Mouse (Mus musculus): ENCODE results near the gene Gm21981.
A peak's percentile ranks its signal among the peaks of the same experiment; 100 is the strongest.

Gene Gm21981

DNA sequence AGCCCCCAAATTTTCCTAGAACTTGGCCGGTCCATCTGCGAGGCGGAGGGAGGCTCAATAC, at the start of gene Gm21981:
Gm21981 (minus strand) TSS at position 14 of the 61 bp plus-strand sequence.
- DNase-seq (ENCODE audit: low spot score in 2 of 2) = no peak

- peak in 1 of 2 experiments; percentile 33 for DNase-seq (ENCODE audit: low spot score in 2 of 2)
These were observed 48.9 kb upstream of the Gm21981 start for GRCm38 (mm10) chr17:47742991-47743734.

- no peak for DNase-seq (ENCODE audit: low spot score in 2 of 2)
These were observed 45.9 kb upstream of the Gm21981 start for GRCm38 (mm10) chr17:47740186-47740585.

- peak; percentile 20 to 24 for DNase-seq (ENCODE audit: low spot score in 2 of 2)
These were observed 44.9 kb upstream of the Gm21981 start for GRCm38 (mm10) chr17:47738879-47739798.

GRCm38 (mm10) chr17:47738066-47738878, 44.0 kb upstream of the Gm21981 start:
- peak; percentile 40 to 48 for DNase-seq (ENCODE audit: low spot score in 2 of 2)

- peak; percentile 32 to 44 for DNase-seq (ENCODE audit: low spot score in 2 of 2)
These were observed 43.2 kb upstream of the Gm21981 start for GRCm38 (mm10) chr17:47737271-47738065.

DNA sequence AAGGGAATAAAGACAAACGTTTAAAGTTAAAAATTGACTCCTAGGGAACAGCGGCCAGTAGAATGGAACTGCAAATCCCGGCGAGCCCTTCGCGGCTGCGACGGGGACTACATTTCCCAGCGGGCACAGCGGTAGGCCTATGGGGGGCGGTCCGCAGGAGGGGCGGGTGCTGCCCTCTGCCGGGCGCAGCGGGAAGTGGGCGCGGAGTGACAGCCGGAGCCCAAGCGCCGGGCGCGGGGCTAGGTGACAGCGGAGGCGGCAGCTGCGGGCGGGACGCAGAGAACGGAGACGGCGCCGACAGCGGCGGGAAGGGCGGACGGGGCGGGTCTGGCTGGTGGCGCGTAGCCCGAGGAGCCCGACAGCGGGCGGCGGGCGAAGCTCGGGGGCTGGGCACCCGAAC, 42.6 kb upstream of the Gm21981 start, which contains the start of gene Tfeb:
Tfeb (plus strand) TSS at position 175 of the 400 bp plus-strand sequence.
- DNase-seq (ENCODE audit: low spot score in 2 of 2) = peak; percentile 93 to 99

DNA sequence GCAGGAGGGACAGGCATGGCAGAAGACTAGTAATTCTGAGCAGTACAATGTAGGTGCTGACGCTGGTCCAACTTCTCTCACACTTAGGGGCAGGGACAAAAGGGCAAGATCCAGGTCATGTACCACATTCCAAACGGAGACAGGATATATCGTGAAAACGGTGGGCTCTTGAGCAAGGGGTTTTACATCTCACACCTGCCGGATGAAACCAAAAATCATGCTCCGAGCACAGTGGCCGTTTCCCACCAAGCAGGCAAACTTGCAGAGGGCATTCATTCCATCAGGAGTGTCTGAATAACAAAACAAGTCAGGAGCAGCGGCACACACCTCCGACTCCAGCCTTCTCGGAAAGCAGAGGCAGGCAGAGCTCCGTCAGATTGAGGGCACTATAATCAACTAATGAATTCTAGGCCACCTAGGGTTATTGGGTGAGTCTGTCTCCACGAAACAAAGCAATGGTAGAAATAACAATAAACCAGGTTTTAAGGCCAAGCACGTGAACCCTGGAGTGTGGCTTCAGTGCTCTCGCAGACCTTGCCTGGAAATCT, 41.4 kb upstream of the Gm21981 start:
- no peak for DNase-seq (ENCODE audit: low spot score in 2 of 2)

DNA sequence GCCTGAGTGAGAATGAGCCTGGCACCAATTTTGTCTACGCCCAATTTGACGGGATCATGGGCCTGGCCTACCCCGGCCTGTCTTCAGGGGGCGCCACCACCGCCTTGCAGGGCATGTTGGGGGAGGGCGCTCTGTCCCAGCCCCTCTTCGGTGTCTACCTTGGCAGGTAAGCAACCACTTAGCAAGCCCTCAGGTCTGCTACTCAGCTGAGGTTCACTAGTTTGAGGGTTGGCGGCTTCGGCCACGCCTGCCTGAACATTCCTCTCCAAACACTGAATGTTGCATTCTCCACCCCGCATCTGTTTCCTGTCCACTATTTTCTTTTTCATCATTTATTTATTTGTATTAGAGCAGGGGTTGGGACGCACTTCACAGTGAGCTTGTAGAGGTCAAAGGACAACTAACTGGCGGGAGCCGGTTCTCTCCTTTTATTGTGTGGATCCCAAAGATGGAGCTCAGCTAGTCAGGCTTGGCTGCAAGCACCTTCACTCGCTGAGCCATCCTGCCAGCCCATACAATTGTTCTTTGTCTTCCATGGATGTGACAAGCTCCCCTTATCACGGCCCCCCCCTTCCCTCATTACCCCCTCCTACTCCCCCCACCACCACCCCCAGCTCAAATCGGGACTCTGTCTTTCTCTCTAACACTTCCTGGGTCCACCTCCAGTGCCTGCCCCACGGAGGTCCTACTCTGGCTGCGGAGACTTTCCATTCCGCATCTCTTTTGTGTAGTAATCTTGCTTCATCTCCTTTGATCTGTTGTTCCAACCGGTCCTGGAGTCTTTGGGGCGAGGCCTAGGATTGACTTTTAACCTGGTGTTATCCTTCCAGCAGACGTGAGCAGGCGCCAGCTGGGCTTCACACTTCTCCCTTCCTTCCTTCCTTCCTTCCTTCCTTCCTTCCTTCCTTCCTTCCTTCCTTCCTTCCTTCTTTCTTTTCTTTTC, 36.6 kb upstream of the Gm21981 start:
- no peak for DNase-seq (ENCODE audit: low spot score in 2 of 2)

- no peak for DNase-seq (ENCODE audit: low spot score in 2 of 2)
These were observed 32.3 kb upstream of the Gm21981 start, which contains the start of gene Pgc for GRCm38 (mm10) chr17:47726566-47726965. Gene Pgc (plus strand): TSS chr17:47726842.

DNA sequence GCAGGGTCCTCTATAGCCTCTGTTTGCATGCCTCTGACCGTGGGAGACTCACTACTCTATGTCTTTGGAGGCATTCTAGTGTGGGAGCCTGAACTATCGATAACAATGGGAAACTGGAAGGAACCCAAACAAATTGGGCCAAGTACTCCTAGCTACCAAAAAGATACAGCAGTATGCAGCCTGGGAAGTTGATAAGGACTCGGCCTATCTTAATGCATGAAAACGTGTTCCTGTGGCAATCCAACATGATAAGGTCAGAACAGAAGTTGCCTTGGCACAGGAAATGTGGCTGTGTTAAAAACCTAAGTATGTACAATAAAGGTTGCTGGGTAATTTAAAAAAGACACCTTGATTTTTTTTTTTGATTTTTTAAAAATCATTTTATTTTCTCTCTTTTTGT, 26.9 kb upstream of the Gm21981 start:
- no peak for DNase-seq (ENCODE audit: low spot score in 2 of 2)

DNA sequence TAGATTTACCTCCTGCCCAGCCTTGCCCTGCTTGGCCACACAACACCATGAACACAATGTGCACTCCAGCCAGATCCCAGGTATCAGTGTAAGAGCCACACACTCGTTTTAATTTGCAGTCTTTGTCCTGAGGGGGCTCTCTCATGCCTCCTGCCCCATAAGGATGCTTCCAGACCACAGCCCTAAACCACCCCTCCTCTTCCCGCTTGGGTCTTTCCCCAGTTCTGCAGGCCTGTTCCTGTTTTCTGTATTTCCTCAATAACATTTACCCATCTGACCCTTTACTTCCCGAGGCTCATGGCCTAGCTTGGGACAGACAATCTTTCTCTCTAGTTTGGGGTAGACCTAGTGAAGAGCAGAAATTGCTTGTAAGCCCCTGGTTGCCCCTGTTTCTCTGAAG, 20.8 kb upstream of the Gm21981 start:
- no peak for DNase-seq (ENCODE audit: low spot score in 2 of 2)

DNA sequence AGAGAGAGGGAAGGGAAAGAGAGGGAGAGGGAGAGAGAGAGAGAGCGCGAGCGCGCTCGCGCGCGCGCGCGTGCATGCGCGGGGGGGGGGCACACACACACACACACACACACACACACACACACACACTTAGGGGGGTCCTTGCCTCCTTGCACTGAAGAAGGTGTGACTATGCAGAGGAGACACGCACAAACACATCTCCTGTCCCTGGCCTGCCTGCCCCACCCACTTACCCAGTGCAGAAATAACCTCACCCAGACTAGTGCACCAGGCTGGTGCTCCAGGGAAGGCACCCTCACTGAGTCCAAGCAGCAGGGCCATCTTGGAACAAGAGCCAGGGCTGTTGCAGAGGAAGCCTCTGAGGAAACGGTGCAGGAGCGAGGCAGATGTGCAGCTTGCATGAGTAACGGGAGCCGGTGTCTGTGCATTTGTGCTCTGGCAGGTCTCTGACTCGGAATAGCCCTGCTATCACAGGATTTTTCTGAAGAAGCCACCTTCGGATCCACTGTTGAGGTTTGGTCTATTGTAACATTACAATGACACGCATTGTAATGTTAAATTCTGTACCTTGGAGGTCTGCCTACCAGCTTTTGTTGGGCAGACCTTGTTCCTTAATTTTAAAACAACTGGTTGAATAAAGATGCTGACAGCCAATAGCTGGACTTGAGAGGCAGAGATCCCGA, 18.8 kb upstream of the Gm21981 start:
- no peak for DNase-seq (ENCODE audit: low spot score in 2 of 2)

GRCm38 (mm10) chr17:47711883-47712282, 17.6 kb upstream of the Gm21981 start:
- DNase-seq (ENCODE audit: low spot score in 2 of 2) = no peak

GRCm38 (mm10) chr17:47710036-47710435, 15.8 kb upstream of the Gm21981 start:
- DNase-seq (ENCODE audit: low spot score in 2 of 2) = no peak

GRCm38 (mm10) chr17:47708972-47709371, 14.7 kb upstream of the Gm21981 start:
- DNase-seq (ENCODE audit: low spot score in 2 of 2) = no peak

DNA sequence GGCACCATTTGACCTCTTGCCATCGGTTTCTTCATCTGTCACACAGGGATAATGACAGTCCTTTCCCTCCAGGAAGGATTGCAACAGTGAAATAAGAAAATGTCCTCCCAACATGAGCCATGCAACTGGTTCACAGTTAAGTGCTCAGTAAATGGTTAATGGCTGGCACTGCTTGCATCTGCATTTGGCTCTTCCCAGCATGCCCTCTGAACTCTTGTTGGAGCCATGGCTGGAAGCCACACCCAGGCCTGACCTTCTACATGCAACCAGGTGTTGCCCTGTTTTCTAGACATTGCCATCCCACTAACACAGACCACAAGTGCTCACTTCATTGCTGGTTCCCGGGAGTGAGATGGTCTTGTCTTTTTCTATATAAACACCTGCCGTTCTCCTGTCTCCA, 13.7 kb upstream of the Gm21981 start:
- DNase-seq (ENCODE audit: low spot score in 2 of 2) = no peak

DNA sequence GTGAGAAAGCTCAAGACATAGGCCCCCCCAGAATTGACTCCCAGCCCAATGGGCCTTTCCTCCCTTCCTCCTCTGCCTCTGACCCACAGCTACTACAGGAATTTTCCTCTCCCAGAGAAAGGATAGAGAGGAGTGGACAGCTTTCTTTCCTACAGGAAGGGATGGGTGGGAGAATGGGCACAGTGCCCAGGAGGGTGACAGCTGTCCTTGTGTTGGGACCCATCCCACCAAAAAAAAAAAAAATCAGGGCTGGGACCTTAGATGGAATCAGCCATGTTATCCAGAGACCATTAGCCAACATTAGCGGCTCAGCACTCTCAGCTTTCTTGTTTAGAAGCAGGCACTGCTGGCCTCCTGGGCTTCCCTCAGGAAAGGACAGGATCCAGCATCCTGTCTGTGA, 11.9 kb upstream of the Gm21981 start:
- DNase-seq (ENCODE audit: low spot score in 2 of 2) = no peak

- peak in 1 of 2 experiments; percentile 14 for DNase-seq (ENCODE audit: low spot score in 2 of 2)
These were observed 10.4 kb upstream of the Gm21981 start for GRCm38 (mm10) chr17:47704692-47705091.

DNA sequence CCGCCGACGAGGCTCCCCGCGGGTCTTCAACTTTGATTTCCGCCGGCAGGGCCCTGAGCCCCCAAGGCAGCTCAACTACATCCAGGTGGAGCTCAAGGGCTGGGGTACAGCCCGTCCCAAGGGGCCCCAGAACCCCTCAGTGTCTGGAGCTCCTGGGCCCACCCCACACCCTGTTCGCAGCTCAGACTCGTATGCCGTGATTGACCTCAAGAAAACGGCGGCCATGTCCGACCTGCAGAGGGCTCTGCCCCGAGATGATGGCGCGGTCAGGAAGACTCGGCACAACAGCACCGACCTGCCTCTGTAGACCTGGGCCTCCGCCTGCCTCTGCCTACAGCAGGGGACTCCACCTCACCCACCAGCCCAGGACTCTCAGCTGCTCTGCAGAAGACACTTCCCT, 9.3 kb upstream of the Gm21981 start:
- DNase-seq (ENCODE audit: low spot score in 2 of 2) = no peak
